Mouse (Mus musculus): ENCODE measurements around the gene Psen1. TPM values are rescaled to one million over a fixed set of nuclear protein-coding genes. Genes with fewer than 3 reads are reported as not detected.

The Psen1 gene
- 45.5 and 46.6 TPM in 2 replicates for polyA plus RNA-seq (2012; rRNA removed)

DNA sequence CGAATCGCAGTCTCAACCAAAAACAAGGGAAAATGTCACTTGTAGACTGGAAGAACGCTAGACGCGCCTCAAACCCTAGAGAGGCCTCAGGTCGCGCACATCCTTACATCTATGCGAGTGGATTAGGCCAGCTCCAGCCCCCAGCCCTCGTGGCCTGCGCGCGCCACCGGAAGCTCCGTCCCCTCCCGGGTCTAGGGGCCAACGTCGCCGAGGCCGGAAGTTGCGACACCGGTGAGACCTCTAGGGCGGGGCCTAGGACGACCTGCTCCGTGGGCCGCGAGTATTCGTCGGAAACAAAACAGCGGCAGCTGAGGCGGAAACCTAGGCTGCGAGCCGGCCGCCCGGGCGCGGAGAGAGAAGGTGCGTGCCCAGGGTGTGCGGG lies at the start of gene Psen1:
TSS of gene Psen1 (plus strand) at position 219 of the 382 bp plus-strand sequence.
- under 1% methylated on average over 38 of the region's 38 CpGs for WGBS
- TF ChIP-seq CTCF (IDR thresholded peaks at IDR 0.05; ENCODE audit: borderline replicate concordance, insufficient read depth, low read depth, low read length), result no peak; the same call in 1 of the 2 replicates
- peak; percentile 95; the same call in 1 of the 2 replicates for TF ChIP-seq POLR2A (IDR thresholded peaks at IDR 0.05; ENCODE audit: borderline replicate concordance, insufficient read depth, low read length)

GRCm38 (mm10) chr12:83641233-83641632 lies 46.7 kb upstream of the Psen1 start:
- Histone ChIP-seq H3K4me1 (ENCODE audit: control insufficient read depth, insufficient read depth, low read length) (no peaks in the 10 kb centered on the region), H3K27me3 (ENCODE audit: control insufficient read depth, insufficient read depth, low read length) (no peaks in the 10 kb centered on the region), H3K4me3 (replicated peaks; ENCODE audit: insufficient read depth, low read depth, low read length) (no peak overlapping the region), H3K27ac (ENCODE audit: insufficient read depth, low read length) (no peak overlapping the region)
- DNase-seq, result no peak
- WGBS, result 89% methylated on average over 2 of the region's 2 CpGs
- TF ChIP-seq POLR2A (IDR thresholded peaks at IDR 0.05; ENCODE audit: borderline replicate concordance, insufficient read depth, low read length) (no peak), CTCF (IDR thresholded peaks at IDR 0.05; ENCODE audit: borderline replicate concordance, insufficient read depth, low read depth, low read length) (no peak)

More for the DNA sequence above, at the start of gene Psen1:
- no peaks in the 10 kb centered on the region for H3K27me3 ChIP-seq (ENCODE audit: control insufficient read depth, insufficient read depth, low read length)
- H3K4me1 ChIP-seq (ENCODE audit: control insufficient read depth, insufficient read depth, low read length), result no peaks in the 10 kb centered on the region; the same call in 1 of the 2 replicates
- peak within 1 kb of the TSS; percentile 83 for H3K27ac ChIP-seq (ENCODE audit: insufficient read depth, low read length)
- DNase-seq, result peak; percentile 93 to 94
- peak within 1 kb of the TSS; percentile 97 for H3K4me3 ChIP-seq (replicated peaks; ENCODE audit: insufficient read depth, low read depth, low read length)

- Histone ChIP-seq H3K27ac (ENCODE audit: insufficient read depth, low read length) (no peak overlapping the region), H3K4me3 (replicated peaks; ENCODE audit: insufficient read depth, low read depth, low read length) (no peak overlapping the region), H3K4me1 (ENCODE audit: control insufficient read depth, insufficient read depth, low read length) (no peaks in the 10 kb centered on the region), H3K27me3 (ENCODE audit: control insufficient read depth, insufficient read depth, low read length) (no peaks in the 10 kb centered on the region)
- WGBS, result 63% methylated on average over 1 of the region's 1 CpGs
- TF ChIP-seq CTCF (IDR thresholded peaks at IDR 0.05; ENCODE audit: borderline replicate concordance, insufficient read depth, low read depth, low read length) (no peak), POLR2A (IDR thresholded peaks at IDR 0.05; ENCODE audit: borderline replicate concordance, insufficient read depth, low read length) (no peak)
- DNase-seq, result no peak
Measured at GRCm38 (mm10) chr12:83643116-83643515, 44.8 kb upstream of the Psen1 start.

DNA sequence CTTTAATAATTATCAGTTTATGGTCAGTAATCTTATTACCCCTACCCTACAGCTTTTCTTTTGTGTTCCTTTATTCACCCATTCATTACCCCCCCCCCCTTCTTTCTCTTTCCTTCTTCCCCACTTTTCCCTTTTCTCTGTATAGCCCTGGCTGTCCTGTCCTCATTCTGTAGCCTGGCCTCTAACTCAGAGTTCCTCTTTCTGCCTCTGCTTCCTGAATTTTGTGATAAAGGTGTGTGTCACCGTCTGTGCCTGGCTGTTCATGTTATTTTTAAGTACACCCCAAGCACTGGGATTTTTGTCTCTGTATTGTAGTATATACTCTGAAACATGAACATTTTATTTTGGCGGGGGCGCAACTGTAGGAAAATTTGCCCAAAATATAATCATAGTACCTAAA lies 37.6 kb upstream of the Psen1 start:
- Histone ChIP-seq H3K27ac (ENCODE audit: insufficient read depth, low read length) (no peak overlapping the region), H3K4me1 (ENCODE audit: control insufficient read depth, insufficient read depth, low read length) (no peaks in the 10 kb centered on the region), H3K4me3 (replicated peaks; ENCODE audit: insufficient read depth, low read depth, low read length) (no peak overlapping the region), H3K27me3 (ENCODE audit: control insufficient read depth, insufficient read depth, low read length) (no peaks in the 10 kb centered on the region)
- DNase-seq, result no peak
- WGBS, result 94% methylated on average over 3 of the region's 3 CpGs
- no peak for TF ChIP-seq CTCF (IDR thresholded peaks at IDR 0.05; ENCODE audit: borderline replicate concordance, insufficient read depth, low read depth, low read length)
- TF ChIP-seq POLR2A (IDR thresholded peaks at IDR 0.05; ENCODE audit: borderline replicate concordance, insufficient read depth, low read length), result no peak

- no peak overlapping the region for H3K4me3 ChIP-seq (replicated peaks; ENCODE audit: insufficient read depth, low read depth, low read length)
- no peak for DNase-seq
- no peaks in the 10 kb centered on the region for H3K27me3 ChIP-seq (ENCODE audit: control insufficient read depth, insufficient read depth, low read length)
- TF ChIP-seq CTCF (IDR thresholded peaks at IDR 0.05; ENCODE audit: borderline replicate concordance, insufficient read depth, low read depth, low read length), result no peak
- no peak for TF ChIP-seq POLR2A (IDR thresholded peaks at IDR 0.05; ENCODE audit: borderline replicate concordance, insufficient read depth, low read length)
- no peaks in the 10 kb centered on the region for H3K4me1 ChIP-seq (ENCODE audit: control insufficient read depth, insufficient read depth, low read length)
- no peak overlapping the region for H3K27ac ChIP-seq (ENCODE audit: insufficient read depth, low read length)
Measured at GRCm38 (mm10) chr12:83651414-83651813, 36.5 kb upstream of the Psen1 start.

DNA sequence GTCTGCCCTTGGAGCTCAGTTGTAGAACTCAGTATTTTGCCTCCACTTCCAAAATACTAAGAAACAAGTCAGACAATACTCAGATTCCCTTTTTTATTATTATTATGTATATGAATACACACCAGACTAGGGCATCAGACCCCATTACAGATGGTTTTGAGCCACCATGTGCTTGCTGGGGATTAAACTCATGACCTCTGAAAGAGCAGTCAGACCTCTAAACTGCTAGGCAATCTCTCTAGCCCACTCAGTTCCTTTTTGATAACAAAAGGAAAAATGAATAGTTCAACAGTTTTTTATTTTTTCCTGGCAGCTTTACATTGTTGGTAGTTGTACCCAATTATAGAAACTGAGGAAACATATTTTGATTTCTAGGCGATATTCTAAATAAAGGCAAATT lies 2.5 kb upstream of the Psen1 start:
- Histone ChIP-seq H3K27ac (ENCODE audit: insufficient read depth, low read length) (no peak overlapping the region), H3K4me3 (replicated peaks; ENCODE audit: insufficient read depth, low read depth, low read length) (no peak overlapping the region), H3K27me3 (ENCODE audit: control insufficient read depth, insufficient read depth, low read length) (no peaks in the 10 kb centered on the region), H3K4me1 (ENCODE audit: control insufficient read depth, insufficient read depth, low read length) (no peaks in the 10 kb centered on the region; the same call in 1 of the 2 replicates)
- no peak for DNase-seq
- no peak for TF ChIP-seq CTCF (IDR thresholded peaks at IDR 0.05; ENCODE audit: borderline replicate concordance, insufficient read depth, low read depth, low read length)
- TF ChIP-seq POLR2A (IDR thresholded peaks at IDR 0.05; ENCODE audit: borderline replicate concordance, insufficient read depth, low read length), result no peak
- 98% methylated on average over 1 of the region's 1 CpGs for WGBS

DNA sequence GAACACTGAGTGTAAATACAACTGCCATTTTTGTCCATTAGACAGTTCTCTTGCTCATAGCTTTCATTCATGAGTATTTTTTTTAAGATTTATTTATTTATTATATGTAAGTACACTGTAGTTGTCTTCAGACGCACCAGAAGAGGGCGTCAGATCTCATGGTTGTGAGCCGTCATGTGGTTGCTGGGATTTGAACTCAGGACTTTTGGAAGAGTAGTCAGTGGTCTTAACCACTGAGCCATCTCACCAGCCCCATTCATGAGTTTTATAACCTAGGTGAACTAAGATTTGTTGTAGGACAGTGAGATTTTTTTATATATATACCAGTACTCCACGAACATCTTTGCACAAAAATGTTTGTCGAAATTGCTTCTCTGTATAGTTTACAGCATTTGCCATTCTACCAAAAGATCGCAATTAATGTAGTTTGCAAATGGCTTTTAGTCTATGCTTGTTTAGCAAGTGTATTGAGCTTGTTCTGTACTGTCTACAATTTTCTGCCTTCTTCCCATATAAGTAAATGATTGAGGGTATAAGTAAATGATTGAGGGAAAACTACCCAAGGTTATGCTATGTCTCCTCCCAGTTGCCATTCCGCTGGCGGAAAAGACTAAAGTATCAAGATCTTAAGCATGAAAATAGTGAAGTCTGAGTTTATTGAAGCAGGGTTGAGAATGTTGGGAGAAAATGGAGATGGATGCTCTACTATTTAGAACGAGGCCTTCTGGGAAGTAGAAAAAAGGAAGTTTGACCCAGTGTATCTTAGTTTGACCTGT lies 1.2 kb upstream of the Psen1 start:
- Histone ChIP-seq H3K27me3 (ENCODE audit: control insufficient read depth, insufficient read depth, low read length) (no peaks in the 10 kb centered on the region), H3K4me3 (replicated peaks; ENCODE audit: insufficient read depth, low read depth, low read length) (no peak overlapping the region), H3K27ac (ENCODE audit: insufficient read depth, low read length) (no peak overlapping the region), H3K4me1 (ENCODE audit: control insufficient read depth, insufficient read depth, low read length) (no peaks in the 10 kb centered on the region; the same call in 1 of the 2 replicates)
- TF ChIP-seq POLR2A (IDR thresholded peaks at IDR 0.05; ENCODE audit: borderline replicate concordance, insufficient read depth, low read length) (no peak), CTCF (IDR thresholded peaks at IDR 0.05; ENCODE audit: borderline replicate concordance, insufficient read depth, low read depth, low read length) (no peak)
- WGBS, result 92% methylated on average over 9 of the region's 9 CpGs
- DNase-seq, result no peak

Data from cerebellum, adult 2 months (tissue).